Mouse (Mus musculus) retina, postnatal 7 days (tissue): ENCODE measurements around the gene Hdac9.

Experiments used
- DNase-seq: peaks from one replicate; pipeline ENCODE4 v3.0.0-alpha.2; 2012; ENCODE audit warnings: low read depth, low spot score

The Hdac9 gene

DNA sequence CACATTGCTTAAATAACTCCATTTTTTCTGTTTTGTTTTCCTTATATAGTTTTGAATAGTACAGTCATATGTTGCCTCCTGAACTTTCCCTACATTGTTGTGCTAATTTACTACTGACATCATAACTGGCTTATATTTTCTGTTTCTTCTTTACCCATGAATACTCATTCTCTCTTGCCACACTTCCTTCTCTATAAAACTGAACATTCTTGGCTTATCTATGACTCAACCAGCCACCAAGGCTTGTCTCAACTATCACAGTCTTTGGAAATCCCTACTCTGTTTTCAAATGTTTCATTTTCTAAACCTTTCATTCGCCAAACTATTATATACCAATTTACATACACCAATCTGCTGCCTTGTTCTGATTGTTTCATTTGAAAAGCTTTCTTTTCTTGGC is 108.7 kb downstream of the Hdac9 start:
- DNase-seq = no peak

DNA sequence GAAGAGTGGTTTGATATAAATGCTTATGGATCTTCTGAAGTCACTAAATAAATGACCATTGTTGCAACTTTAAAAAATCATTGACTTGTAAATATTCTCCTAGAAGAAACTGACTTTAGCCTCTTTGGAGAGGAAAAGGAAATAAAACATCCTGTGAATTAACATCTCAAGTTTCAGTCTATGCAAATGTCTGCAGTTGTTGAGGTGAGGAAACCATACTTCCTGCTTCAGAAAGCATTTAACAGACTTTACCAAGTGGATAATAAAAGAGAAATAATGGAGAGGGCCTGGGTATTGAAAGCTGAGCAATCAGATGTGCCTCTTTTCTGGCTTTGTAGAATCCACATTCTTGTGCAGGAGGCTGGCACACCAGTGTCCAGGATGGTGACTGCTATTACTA is 110.4 kb downstream of the Hdac9 start:
- no peak for DNase-seq

DNA sequence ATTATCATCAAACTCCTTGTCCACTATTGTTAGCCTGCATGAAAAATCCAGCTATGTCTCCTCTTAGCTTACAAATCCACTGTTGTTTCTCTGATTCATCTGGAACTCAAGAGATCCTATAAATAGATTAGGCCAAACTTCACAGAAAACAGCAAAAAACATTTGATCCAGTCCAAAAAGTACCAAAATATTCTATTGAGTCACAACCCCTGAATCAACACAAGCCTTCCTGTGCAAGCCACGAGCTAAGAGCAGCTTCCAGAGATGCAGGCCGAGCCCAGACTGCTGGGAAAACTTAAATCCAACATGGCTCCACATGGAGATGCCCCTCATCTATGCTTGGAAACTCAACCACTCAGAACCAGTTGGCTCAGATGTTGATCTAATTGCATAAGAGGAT is 113.2 kb downstream of the Hdac9 start:
- no peak for DNase-seq

DNA sequence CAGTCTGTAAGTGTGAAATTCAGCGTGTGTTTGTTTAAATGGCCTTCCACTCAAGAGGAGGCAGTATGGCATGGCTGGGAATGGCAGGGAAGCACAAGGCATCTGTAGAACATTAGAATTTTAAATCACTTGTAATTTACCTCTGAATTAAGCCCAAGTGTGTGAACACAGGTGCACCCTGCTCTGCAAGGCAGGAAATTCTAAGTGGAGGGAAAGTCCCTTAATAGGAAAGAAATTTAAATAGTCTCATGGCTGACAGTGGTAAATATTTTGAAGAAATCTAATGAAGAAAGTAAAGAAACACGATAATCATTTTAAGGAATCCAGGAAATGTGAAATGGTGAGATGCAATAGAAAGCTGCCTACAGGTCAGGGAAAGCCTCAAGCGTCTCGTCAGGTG is 114.6 kb downstream of the Hdac9 start:
- DNase-seq = no peak

DNA sequence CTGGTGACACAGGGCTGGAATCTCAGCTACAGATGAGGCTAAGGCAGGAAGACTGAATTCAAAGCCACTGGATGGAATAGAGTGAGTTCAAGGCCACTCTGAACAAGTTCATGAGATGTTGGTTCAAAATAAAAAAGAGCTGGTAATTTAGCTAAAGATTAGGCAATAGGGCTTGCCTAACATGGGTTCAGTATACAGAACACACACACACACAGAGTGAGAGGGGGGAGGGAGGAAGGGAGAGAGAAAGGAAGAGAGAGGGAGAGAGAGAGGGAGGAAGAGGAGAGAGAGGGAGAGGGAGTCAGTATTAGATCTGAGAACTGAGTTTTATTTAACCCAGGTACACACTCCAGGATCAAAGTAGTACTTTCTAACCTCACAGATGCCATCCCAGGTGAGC is 115.1 kb downstream of the Hdac9 start:
- no peak for DNase-seq

DNA sequence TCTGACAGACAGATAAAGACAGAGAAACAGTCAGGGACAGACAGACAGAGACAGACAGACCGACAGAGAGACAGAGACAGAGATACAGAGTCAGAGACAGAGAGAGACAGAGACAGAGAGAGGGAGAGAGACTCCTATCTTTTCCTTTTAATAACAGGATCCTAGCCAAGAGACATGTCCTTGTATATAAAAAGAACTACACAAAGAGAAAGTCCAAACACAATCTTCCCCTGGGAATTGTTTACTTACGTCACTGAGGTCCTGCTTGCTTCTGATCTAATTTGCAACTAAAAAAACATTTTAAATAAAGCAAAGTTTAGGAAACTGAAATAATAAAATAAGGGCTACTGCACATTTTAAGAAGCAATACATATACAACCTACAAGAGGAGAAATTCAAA is 119.5 kb downstream of the Hdac9 start:
- DNase-seq = no peak

DNA sequence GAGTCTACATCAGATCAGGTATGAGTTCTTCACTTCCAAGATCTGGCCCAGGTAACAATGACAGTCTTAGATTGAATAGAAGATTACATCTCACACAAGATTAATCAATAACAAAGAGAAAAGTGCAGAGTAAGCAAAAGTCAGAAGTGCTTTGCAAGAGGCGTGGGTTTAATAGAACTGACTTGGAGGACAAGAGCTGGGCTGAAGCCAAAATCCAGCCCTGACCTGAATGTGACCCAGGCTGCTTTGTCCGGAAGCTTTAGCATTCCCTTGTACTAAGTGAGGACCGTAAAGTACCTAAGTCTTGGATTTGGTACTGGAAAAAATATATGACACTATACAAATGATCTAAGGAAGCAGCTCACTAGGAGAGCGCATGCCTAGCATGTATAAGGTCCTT is 121.4 kb downstream of the Hdac9 start:
- DNase-seq = no peak

DNA sequence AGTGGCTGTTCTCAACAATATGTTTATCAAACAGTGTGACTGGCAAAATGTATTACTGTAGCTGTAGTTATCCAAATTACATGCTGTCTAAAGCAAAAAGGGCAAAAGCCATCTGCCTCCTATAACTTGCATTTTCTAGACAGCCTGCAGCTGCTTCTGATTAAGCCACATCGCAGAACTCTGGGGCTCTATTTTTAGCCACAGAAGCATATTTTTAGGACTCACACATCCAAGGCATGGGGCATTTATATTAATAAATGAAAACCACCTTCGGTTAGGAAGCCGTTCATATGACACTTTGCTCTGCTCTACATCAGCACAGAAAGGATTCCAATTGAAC is 124.8 kb downstream of the Hdac9 start:
- no peak for DNase-seq

DNA sequence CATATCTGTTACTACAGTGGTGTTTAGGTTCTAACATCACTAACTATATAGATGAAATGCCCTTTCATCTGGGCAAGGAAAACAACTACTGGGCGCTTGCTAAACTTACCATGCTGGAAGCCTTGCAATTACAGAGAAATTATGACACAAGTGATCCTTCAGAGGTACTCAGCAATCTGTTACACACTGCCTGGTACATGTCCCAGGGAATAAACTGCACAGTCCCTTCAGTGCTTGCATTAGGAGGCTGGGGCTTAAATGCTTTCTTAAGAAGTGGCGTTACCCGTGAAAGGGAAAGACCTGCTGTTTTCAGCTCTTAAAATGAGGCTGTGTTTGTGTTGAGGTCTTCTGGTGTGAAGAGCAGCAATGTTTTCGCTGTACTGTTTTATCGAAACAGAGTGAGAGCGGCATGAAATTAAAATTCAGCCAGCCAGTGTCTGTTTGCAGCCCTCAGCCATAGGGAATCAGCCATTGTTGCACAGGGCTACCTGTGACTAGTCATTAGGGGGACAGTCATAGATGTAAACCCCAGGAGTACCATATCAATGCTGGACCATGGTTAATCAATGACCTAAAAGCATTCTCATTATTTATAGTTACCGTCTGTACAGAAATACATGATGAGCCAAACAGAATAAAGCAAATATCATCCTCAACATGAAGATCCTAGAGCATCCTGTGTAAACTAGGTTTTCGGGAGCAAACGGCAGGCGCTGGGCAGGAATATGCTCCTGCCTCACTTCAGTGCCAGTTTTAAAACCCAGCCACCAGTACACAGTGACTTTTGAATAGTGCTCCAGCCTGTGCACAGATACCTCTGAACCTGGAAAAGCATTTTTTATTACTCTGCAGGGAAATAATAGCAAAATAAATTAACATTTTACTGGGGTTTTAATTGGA is 125.4 kb downstream of the Hdac9 start:
- no peak for DNase-seq

DNA sequence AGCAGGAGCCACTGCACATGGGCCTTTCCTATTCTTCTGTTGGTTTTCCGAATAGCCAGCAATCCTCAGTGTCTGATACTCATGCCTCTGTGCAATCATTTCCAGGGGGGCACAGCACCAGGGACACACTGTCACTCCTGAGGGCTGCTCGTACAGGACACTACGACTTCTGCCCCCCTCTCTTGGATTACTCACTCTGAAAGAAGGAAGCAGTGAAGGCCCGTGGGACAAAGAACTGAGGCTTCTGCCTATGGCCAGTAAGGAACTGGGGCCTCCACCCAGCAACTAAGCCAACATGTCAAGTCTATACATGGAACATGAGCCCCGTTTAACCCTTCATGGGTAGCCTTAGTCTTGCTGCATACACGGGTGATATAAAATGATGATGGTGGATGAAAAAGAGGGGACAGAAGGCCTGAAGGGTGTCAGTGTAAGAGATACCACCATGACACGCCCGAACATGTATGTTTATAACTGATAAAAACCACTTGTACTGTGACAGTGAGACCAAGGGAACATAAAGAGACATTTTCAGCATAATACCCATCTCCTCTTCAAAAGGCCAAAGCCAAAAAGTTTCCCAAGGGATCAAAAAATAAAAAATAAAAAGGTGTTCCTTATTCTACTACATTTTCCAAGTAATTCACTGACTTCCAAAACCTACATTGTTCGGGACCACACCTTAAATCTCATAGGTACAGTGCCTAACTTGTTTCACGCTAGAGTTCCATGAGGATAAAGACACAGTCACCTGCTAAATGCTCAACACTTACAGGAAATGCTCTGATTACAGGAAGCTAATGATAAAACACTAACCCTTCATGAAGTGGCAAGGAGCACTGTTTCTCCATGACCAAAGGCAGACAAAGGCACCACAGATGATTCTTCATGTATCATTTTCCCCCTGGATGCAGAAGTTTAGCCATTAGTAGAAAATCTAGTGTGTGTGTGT is 127.6 kb downstream of the Hdac9 start:
- DNase-seq = no peak

DNA sequence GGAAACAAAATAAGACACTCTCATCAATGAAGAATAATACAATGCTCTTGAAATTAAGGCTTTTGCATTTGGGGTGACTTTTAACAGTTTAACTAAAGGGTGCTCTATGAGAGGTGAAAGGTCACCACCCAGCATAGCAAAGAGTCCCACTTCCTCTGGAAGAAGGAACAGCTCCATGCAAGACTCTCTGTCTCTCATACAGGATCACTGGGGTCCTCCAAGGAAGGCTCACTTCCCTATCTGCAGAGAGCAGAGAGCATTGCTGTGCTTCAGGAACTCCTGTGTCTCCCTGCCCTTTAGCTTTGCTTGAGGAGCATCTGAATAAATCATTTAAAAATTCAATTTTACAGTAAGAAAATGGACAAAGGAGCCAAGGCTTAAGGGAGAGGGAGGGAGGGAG is 129.5 kb downstream of the Hdac9 start:
- no peak for DNase-seq

DNA sequence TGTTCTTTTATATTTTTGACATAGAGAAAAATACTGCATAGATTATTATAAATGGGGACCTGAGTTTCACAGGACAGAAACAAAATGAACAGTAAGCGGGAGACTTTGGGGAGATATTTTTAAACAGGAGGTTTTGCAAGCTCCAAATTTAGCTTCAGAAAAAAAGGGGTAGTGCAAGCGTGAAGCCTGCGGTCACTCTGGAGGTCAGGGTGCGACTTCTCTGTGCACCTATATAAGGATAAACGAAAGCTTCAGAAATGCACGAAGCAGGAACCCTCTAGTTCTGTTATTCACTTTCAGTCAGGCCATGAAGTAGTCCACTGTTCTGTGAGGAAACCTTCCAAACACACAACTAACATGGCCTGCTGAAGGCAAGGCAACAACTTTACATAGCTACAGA is 133.3 kb downstream of the Hdac9 start:
- no peak for DNase-seq

DNA sequence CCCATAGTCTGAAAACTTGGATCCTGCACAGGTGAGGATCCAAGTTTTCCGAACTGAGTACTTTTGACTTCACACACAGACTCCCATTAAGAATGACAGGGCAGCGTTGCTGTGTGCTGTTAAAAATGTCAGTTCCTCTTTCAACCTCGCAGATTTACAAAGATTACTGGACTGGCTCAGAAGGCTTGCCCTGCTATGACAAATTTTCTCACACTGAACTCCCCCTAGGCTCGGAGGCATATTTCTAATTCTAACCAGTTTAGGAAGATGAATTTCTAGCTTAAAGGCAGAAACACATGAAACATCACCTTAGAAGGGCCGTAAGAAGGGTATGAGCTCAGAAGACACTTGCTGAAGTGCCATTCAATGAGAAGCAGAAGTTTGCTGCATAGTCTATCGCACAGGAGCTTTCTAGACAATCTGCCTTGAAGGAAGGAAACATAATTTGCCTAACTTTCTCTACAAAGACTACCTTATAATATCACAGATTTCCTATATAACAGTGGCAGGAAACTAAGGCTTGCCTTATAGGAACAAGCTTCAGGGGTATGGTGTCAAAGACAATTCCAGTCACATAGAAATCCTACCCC is 137.4 kb downstream of the Hdac9 start:
- no peak for DNase-seq

DNA sequence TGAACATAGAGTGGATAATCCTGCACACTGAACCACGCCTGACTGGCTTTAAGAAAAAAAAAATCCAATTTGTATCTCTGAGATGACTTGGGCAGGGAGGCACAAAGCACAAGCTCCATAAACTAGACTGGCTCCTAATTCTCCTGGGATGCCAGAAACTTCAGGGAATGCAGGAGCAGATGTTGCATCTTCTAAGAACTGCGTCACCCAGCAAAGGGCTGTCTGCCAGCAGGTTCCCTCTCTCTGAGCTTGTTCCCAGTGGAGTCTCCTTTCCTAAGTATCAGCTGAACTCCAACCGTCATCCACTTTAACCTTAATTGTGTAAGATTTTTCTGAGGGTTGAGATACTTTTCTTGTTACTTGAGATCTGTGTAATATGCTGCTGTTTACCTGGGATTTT is 140.7 kb downstream of the Hdac9 start:
- DNase-seq = no peak

DNA sequence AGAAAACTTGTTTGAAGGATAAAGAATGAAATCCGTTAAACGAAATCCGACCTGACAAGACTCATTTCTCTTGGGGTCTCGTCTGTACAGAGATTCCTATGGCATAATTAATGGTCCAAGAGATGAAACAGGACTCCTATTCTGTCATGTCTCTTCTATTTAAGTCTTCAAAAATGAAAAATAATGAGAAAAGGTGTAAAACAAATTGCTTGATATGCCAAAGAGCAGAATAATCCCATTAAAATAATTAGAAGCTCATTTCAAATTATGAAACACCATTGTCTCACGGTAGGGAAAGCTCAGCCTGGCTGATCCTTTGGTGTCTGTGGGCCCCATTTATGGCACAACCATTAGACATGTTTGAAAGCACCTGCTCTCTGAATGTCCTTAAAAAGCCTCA is 142.8 kb downstream of the Hdac9 start:
- no peak for DNase-seq

DNA sequence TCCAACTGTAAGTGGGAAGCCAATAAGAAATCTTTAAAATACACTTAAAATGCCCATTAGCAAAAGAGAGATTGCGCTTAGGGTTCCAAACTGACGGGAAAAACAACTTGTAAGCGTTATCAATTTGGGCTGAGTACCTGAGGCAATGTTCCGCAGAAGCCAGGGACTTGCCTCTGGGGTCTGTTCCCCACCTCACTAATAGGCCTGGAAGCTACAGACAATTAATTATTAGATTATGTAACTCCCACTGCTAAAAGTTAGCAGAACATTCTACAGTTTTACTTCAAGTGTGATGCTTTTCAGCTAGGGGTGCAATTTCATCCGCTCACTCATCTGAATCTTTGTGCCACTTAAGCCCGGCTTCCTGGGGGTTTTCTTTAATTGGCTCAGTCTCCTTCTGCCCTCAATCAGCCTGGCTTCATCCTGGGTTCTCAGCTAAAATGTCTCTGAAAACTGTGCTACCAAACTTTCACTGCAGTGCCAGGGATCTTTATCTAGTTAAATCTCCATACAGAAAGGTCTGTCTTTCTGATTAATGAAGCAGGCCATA is 149.6 kb downstream of the Hdac9 start:
- DNase-seq = no peak

DNA sequence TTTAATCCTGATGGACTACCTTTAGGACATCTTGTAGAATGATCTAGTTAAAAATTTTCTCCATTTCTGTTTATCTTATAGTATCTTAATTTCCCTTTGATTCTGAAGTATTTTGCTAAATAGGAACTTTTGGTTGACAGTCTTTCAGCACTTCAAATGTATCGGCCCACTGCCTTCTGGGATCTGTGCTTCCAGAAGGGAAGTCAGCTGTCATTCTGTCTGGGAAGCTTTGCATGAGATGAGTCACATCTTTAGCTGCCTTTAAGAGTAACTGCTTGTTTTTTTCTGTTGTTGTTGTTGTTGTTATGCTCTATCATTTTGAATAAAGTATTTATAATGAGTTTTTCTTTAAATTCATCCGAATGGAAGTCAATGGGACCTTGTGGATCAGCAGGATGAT is 169.6 kb downstream of the Hdac9 start:
- no peak for DNase-seq

DNA sequence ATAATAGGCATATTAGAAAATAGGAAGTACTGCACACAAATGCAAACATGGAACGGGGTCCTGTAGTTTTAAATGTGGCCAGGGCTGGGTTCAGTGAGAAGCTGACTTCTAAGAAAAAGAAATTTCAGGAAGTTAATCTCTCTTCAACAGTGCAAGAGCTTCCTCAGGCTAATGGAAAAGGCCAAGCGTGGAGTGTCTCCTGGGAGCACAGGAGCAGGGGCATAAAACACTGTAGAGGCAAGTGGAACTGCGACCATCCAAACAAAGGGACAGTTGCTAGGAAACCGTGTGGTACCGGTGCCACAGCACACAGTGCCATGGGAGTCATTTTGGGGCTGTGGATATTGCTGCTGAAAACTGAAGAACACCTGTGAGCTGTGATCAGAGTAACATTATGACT is 191.7 kb downstream of the Hdac9 start:
- DNase-seq = no peak

DNA sequence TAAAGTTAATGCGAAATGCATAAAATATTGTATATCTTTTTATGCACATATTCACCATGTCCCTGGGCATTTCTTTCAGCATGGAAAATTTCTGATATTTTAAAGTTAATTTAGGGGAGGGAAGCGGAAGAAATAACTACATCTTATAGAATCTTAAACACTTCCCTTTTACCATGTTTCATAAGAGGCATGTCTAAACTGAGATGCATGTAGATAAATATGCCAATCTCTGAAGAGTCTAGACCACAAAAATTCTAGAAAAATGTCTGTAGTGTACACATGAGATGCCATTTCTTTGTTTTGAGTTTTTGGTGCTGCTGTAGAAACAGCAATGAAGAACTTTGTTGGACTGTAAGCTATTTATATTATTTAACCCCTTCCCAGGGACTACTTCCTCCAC is 192.6 kb downstream of the Hdac9 start:
- no peak for DNase-seq

DNA sequence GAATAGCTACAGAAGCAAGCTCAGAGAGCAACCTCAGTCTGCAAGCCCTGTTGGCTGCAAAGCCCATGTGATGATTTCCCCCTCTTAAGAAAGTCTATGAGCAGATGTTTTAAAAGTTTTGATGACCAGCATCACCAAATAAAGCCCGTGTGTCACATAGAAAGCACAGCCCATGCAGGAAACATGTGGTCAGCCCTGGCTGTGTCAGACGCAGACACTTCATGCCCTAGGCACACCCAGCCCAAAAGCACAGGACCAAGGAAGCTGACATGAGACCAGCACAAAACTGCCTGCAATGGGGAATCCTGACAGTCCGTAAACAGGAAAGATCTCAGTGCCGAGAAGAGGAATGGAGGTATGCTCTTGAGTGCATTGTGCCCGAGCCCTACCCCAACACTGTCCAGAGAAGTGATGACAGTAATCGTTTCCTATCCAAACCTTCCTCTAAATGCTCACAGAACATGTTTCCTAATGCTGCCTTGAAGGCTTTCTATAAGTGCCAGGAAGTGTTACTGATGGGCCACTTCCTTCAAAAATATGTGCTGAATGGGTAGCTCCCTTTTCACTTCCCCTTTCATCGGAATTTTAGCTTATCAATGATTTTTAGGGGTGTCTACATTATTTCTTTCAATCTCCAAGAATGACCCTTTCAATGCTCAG is 193.9 kb downstream of the Hdac9 start:
- DNase-seq = no peak

DNA sequence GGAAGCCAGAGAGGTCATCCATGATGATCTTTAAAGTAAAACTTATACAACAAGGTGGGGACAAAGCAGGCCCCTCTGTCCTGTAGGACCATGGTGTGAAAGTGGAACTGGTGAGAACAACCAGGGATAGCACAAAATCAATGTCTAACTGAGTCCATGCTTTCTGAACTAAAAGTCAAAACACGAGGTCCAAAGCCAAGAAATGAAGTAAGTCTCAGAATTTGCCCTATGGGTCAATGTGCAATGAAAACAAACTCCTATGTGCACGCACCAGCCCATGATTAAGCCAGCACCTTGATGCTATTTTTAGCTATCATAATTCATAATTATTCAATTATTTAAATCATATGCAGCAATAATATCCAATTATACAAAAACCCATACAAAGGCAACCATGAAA is 196.0 kb downstream of the Hdac9 start:
- no peak for DNase-seq
